Mouse (Mus musculus) lung, adult 2 months (tissue): Measurements from ENCODE around the gene Pnrc1. TPM values are rescaled to one million over a fixed set of nuclear protein-coding genes. Genes with fewer than 3 reads are reported as not detected.

Source experiments
- DNase-seq: peaks from one replicate; pipeline ENCODE4 v3.0.0; 2022
- H3K4me1 ChIP-seq: fragments of 200-500 bp; 2 replicates; pipeline ENCODE4 v1.6.1; 2011; ENCODE audit warnings: low read length; ENCODE audit not compliant: control insufficient read depth, insufficient read depth
- H3K4me3 ChIP-seq: fragments of 200-500 bp; replicated peaks from 2 replicates; pipeline ENCODE3; 2011; ENCODE audit warnings: low read depth, mild to moderate bottlenecking, control low read depth, low read length; ENCODE audit errors: extremely low read depth
- CTCF ChIP-seq: fragments of 200-500 bp; IDR thresholded peaks from 2 replicates; pipeline ENCODE4 v1.5.1; 2011; ENCODE audit warnings: mild to moderate bottlenecking, low read length, control low read depth; ENCODE audit not compliant: insufficient read depth
- POLR2A ChIP-seq: fragments of 200-500 bp; IDR thresholded peaks from 2 replicates; pipeline ENCODE4 v1.6.1; 2011; ENCODE audit warnings: low read depth, mild to moderate bottlenecking, control low read depth, low read length, borderline replicate concordance; ENCODE audit errors: extremely low read depth
- WGBS: fragments of 180-500 bp; shearing (Covaris S2); methylation state at CpG from one replicate; pipeline ENCODE4 v1.1.7; 2018; 5-methylcytosine and 5-hydroxymethylcytosine counted together
- polyA plus RNA-seq: library from polyadenylated mRNA; depleted of rRNA; stranded (reverse); fragments of >200 nt; gene quantifications from 2 replicates; pipeline ENCODE4 v1.2.3, GENCODE M21; 2012

The Pnrc1 gene
- polyA plus RNA-seq, 1 experiment: 110 TPM

GRCm38 (mm10) chr4:33273437-33273836 lies 16.5 kb downstream of the Pnrc1 start:
- 49% methylated on average over 3 of the region's 3 CpGs for WGBS

GRCm38 (mm10) chr4:33270386-33271314 lies 19.3 kb downstream of the Pnrc1 start:
- H3K4me1 ChIP-seq: no peaks in the 10 kb centered on the region
- no peak for DNase-seq
- TF ChIP-seq CTCF: no peak
- TF ChIP-seq POLR2A: no peak
- 87% methylated on average over 11 of the region's 11 CpGs for WGBS
- no peak overlapping the region for H3K4me3 ChIP-seq

More at GRCm38 (mm10) chr4:33273437-33273836, 16.5 kb downstream of the Pnrc1 start:
- no peaks in the 10 kb centered on the region for H3K4me1 ChIP-seq
- no peak overlapping the region for H3K4me3 ChIP-seq
- DNase-seq: no peak
- TF ChIP-seq POLR2A: no peak
- TF ChIP-seq CTCF: no peak

GRCm38 (mm10) chr4:33264979-33265726 lies 24.8 kb downstream of the Pnrc1 start:
- WGBS: 80% methylated on average over 11 of the region's 11 CpGs
- no peak overlapping the region for H3K4me3 ChIP-seq

GRCm38 (mm10) chr4:33262897-33263296 lies 27.1 kb downstream of the Pnrc1 start:
- 97% methylated on average over 1 of the region's 1 CpGs for WGBS
- DNase-seq: no peak
- TF ChIP-seq CTCF: no peak
- TF ChIP-seq POLR2A: no peak
- H3K4me1 ChIP-seq: peaks cover 9% of the 10 kb centered on the region
- no peak overlapping the region for H3K4me3 ChIP-seq

More at GRCm38 (mm10) chr4:33264979-33265726, 24.8 kb downstream of the Pnrc1 start:
- no peak for DNase-seq
- H3K4me1 ChIP-seq: peaks cover 9% of the 10 kb centered on the region
- TF ChIP-seq POLR2A (no peak), CTCF (no peak)

- 3% methylated on average over 7 of the region's 7 CpGs for WGBS
- DNase-seq: peak; percentile 91
- peak overlapping the region; percentile 31 for H3K4me3 ChIP-seq
- peaks cover 9% of the 10 kb centered on the region for H3K4me1 ChIP-seq
- no peak for TF ChIP-seq POLR2A
- TF ChIP-seq CTCF: no peak
These were observed 28.6 kb downstream of the Pnrc1 start for GRCm38 (mm10) chr4:33261311-33261753.

GRCm38 (mm10) chr4:33260311-33260710 lies 29.7 kb downstream of the Pnrc1 start:
- H3K4me1 ChIP-seq: peaks cover 9% of the 10 kb centered on the region
- no peak for TF ChIP-seq POLR2A
- no peak for TF ChIP-seq CTCF
- no peak overlapping the region for H3K4me3 ChIP-seq
- no peak for DNase-seq

GRCm38 (mm10) chr4:33257263-33257964 lies 32.5 kb downstream of the Pnrc1 start:
- WGBS: 61% methylated on average over 11 of the region's 11 CpGs
- Histone ChIP-seq H3K4me3 (no peak overlapping the region), H3K4me1 (peaks cover 9% of the 10 kb centered on the region)
- TF ChIP-seq POLR2A: no peak
- TF ChIP-seq CTCF: no peak
- DNase-seq: no peak

- 70% methylated on average over 4 of the region's 4 CpGs for WGBS
- Histone ChIP-seq H3K4me1 (no peaks in the 10 kb centered on the region), H3K4me3 (no peak overlapping the region)
- DNase-seq: no peak
- TF ChIP-seq POLR2A (no peak), CTCF (no peak)
These were observed 35.3 kb downstream of the Pnrc1 start for GRCm38 (mm10) chr4:33254706-33255105.

- 79% methylated on average over 2 of the region's 2 CpGs for WGBS
- no peak for TF ChIP-seq POLR2A
- no peak for TF ChIP-seq CTCF
- Histone ChIP-seq H3K4me1 (peaks cover 2% of the 10 kb centered on the region; the same call in 1 of the 2 replicates), H3K4me3 (no peak overlapping the region)
- DNase-seq: no peak
These were observed 39.1 kb downstream of the Pnrc1 start for GRCm38 (mm10) chr4:33250867-33251266.
